Mouse (Mus musculus) v-Abl transformed pro-B cells (cell line): Measurements from ENCODE around the gene Adam8.

Experiments used
- in situ Hi-C, 2 experiments: fragments of 400-800 bp; cut with MboI; formaldehyde crosslinking; loops; one replicate each; pipeline ENCODE4 v1.15.1; 2025; ENCODE audit not compliant: unreplicated experiment in 2 of 2

Adam8 gene

DNA sequence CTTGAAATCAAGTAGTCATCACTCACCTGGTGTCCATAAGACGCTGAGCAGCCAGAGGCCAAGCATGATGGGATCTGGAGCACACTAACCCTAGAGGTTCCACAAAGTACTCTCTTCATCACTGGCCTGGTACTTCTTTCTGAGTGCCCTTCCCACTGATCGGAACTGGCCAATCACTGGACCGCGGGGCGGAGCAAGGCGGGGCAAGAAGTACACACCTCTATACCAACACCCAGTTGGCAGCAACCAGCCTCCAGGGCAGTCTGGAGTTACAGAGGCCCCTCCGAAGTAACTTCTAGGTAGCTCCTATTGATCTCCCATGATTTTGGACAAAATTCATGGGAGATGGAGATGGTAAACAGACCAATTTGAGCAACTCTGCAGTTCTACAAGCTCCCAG is at the start of gene Adam8:
Gene Adam8 (minus strand): TSS at position 157 of the 400 bp plus-strand sequence.
- in situ Hi-C loops = no loop called here

DNA sequence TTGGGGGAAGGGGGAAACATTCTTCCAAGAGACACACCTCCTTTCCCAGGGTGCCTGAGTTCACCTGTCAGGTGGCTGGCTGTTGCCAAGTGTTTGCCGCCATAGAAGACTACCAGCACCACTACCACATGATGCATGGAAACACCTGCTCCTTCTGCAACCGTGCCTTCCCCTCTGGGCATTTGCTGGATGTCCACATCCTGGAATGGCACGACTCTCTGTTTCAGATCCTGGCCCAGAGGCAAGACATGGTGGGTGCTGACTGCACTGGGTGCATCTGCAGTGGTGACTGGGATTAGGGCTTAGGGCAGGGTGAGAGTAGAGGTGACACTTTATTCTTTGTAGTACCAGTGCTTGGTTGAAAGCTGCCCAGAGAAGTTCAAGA is 44.8 kb upstream of the Adam8 start:
- in situ Hi-C loops = loop anchor here (5.0 kb wide), 1 partner anchor 80 kb away; the partner anchor contains the start of genes Echs1 (in 2 of the 2) and Paox (in 2 of the 2)

DNA sequence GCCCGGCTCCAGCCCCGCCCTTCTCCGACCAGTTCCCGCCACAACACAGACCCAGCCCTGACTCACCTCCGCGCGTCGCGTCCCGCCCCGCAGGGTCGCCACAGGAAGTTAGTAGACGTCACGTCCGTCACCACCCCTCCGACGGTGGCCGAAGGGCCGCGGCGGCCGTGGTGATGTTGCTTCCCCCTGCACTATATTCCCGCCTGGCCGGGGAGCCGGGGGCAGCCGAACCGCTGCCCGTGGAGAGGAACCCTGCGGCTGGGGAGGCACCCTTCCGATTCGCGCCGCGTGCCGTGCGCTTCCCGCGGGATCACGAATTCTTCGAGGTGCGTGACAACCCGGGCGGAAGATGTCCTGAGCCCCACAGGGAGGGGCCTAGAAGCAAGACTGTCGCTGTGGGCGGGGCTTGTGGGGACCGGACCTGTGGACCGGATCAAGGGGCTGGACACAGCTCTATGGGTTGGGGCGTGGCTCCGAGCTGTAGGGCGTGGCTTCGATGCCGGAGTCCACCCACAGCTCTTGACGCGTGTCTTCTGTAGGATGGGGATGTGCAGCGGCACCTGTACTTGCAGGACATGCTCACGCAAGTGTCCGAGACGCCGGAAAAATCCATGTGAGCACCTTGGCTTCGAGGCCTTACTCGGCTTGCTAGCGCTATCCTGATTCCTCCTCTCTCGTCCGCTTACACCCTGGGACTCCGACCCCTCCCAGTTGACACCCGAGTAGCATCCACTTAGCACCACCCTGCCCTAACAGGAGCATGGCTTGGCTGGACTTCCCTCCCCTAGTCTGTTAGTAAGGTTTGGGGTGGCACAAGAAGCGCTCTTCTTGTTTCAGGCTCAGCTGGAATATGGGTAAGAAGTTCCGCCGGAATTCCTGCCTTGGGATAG is 44.2 kb upstream of the Adam8 start, which contains the start of the genes Zfp511 and Tubgcp2:
Gene Zfp511 (plus strand): TSS at position 111 of the 890 bp plus-strand sequence.
Gene Tubgcp2 (minus strand): TSS at position 389 of the 890 bp plus-strand sequence.
- in situ Hi-C loops = loop anchor here (5.0 kb wide), 1 partner anchor 81 kb away; the partner anchor contains the start of genes Echs1 (in 2 of the 2) and Paox (in 2 of the 2)

GRCm38 (mm10) chr7:140035456-140035855 is 43.1 kb upstream of the Adam8 start:
- in situ Hi-C loops = loop anchor here (5.0 kb wide), 1 partner anchor 82 kb away; the partner anchor contains the start of genes Echs1 (in 2 of the 2) and Paox (in 2 of the 2)

DNA sequence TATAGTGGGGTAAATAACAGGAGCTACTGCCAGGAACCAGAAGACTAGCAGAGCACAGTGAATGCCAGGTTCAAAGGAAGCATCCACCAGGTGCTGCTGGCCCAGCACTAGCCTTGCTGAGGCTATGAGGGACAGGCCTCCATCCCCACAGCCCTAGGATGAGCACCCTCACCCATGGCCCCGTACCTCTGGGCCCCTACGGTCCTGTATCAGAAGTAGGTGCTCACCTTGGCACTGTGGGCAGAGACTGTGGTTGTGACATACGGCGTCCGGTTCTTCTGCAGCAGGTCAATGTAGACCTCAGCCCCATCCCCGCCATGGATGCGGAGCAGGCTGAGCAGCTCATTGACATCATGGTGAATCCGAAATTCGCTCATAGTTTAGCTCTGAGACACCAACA is 41.0 kb upstream of the Adam8 start:
- in situ Hi-C loops = no loop called here

DNA sequence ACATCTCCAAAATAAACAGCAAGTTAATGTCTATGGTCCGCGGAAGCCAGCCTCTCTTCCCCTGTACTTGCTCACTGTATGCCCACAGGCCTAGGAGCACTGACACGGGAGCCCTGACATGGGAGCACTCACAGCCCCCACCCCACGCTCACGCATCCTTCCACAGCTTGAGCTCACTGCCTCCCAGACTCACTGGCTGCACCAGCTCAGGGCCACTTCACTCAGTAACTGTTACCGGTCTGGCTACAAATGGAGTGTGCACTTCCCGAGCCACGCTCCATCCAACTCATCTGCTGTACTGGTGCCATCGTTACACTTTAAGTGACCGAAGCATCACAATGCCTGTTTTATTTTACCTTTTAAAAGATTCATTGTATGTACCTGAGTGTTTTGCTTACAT is 40.0 kb upstream of the Adam8 start:
- in situ Hi-C loops = no loop called here

GRCm38 (mm10) chr7:140031771-140032170 is 39.4 kb upstream of the Adam8 start:
- in situ Hi-C loops = no loop called here

DNA sequence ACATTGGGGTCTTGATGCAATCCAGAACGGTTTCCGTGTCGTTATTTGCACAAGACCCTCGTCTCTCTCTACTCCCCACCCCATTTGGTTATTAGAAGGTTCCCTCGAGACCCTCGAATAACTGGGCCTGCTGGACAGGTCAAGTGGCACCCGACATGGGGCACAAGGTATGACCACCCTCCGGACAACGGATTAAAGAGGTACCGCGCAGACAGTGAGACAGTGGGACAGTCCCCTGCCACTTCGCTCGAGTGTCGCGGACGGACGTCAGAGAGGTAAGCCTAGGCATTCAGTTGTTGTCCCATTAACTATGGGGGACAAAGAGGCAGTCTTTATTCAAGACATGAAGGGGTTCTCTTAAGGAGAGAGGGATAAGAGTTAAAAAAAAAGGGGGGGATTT is 19.0 kb upstream of the Adam8 start:
- in situ Hi-C loops = no loop called here

GRCm38 (mm10) chr7:140007781-140008180 is 15.4 kb upstream of the Adam8 start:
- in situ Hi-C loops = no loop called here

DNA sequence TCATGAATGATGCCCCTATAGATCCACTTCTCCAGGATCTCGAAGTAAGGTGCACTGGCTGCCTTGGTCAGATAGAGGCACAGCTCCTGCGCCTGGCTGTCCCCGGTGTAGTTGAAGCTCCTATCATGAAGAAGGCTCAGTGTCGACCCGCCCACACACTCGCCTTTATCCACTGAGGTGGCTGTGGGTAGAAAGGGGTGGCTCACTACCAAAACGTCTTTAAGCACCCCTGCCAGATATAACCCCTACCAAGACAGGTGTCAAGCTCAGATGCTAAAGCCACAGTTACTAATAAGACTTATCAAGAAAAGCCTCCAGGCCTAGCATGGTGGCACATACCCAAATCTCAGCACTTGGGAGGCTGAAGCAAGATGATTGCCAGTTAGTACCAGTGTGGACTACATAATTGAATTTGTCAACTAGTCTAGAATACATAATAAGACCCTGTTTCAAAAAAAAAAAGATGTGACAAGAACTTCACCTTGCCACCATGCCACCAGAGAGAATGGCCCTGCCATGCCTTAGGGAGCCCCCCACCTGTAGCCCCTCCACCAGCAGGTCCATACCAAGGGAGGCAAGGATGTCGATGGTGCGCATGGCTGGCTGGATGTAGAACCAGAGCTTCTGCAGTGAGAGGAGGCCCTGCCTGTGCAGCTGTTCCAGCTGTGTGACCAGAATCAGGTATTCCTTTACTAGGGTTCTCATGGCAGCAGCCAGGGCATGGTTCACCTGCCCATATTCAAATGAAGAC is 14.7 kb upstream of the Adam8 start:
- in situ Hi-C loops = no loop called here

GRCm38 (mm10) chr7:140004666-140005065 is 12.3 kb upstream of the Adam8 start:
- in situ Hi-C loops = no loop called here

DNA sequence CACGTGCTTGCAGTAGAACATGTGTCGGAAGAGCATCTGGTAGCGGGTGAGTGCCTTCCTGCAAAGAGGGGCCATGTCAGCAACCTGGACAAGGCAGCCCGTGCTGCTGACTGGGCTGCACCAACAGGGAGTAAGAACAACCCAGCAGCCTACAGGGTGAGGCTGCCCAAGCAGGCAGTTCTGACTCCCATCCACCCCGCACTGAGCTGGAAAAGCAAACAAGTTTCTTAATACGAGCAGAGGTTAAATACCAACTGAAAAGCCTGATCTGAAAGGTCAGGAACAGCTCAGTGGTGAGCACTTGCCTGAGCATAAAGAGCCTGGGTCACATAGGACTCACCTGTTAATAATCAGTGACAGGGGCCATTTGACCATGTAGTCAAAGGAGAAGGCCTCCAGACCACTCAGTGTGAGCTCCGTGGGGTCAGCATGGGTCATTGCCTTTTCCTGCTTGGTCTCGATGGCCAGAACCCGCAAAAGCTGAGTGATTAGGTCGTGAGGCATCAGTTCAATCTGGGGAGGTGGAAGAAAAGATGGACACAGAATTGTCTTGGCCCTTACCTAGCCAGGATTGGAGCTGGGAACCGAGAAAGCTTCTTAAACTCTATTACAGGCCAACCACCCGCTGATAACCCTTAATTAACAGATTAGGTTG is 8.9 kb upstream of the Adam8 start:
- in situ Hi-C loops = no loop called here

- in situ Hi-C loops = no loop called here
These were observed 6.5 kb upstream of the Adam8 start for GRCm38 (mm10) chr7:139998691-139999350.

DNA sequence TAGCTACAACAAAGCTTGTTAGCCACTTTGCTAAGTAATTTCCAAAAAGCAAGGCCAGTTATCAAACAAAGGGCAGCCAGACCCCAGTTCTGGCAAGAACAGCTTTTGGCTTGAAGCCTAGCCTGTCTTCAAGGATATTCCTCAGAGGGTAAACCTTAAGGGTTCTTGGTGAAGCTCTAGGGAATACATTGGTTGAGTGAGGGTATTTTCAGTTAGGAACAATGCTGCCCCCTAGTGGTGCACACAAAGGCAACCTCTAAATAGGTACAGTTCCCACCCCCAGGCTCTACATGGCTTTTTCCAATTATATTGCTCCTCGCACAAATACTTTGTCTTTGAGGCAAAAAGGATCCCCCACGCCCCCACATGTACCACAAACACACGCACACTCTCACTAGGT is 2.3 kb upstream of the Adam8 start:
- in situ Hi-C loops = no loop called here

- in situ Hi-C loops = no loop called here
These were observed 1.8 kb upstream of the Adam8 start for GRCm38 (mm10) chr7:139994202-139994601.

- in situ Hi-C loops = no loop called here
These were observed 1.2 kb upstream of the Adam8 start for GRCm38 (mm10) chr7:139993532-139993931.

DNA sequence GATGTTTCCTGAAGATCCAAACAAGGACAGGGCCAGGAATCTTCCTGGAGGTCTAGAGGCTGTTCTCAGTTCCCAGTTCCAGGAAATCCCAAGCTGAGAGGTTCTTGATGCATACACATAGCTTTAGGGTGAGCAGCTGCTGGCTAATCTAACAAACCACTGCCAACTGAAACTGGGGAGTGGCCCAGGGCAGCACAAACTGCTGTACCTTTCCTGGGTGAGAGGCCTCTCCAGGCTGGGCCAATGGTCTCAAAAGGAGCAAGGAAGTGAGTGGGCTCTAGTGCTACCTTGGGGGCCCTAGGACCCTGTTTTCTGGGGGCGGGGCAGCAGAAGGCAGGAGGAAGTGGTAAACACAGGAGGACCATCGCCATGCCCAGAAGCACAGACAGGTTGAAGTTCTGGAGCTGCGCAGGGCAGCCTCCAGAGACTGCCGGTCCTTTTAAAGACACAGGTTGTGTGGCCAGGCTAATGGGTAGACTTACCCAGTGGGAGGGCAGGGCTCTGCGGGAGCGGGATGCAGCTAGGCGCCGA is 1.4 kb downstream of the Adam8 start:
- in situ Hi-C loops = no loop called here

GRCm38 (mm10) chr7:139988272-139988671 is 4.1 kb downstream of the Adam8 start:
- in situ Hi-C loops = no loop called here

DNA sequence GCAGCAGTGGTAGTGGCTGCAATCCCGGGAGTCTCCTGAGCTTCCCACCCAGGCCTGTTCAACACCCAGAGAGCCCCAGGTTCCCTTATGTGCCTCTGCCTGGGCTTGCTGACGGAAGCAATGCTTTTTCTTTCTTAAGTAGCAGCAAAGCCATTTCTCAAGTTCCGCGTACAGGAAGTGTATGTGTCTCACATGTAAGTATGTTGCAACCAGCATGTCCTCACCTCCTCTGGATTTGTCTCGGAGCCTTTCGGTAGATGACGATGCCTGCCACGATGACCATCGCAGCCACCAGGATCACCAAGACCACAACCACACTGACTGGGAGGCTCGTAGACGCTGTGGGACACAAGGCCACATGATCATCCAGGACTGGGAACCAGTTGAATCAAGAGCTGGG is 7.9 kb downstream of the Adam8 start:
- in situ Hi-C loops = no loop called here

GRCm38 (mm10) chr7:139982058-139982457 is 10.3 kb downstream of the Adam8 start:
- in situ Hi-C loops = no loop called here
